Mouse (Mus musculus) C3H10T1/2 (cell line): Measurements from ENCODE around the gene Ttll5. TPM values are rescaled to one million over a fixed set of nuclear protein-coding genes. Genes with fewer than 3 reads are reported as not detected.

Experiments
- polyA plus RNA-seq, 2 experiments: library from polyadenylated mRNA; unstranded; fragments of >200 nt; fragmentation: generic; extraction: Trizol; gene quantifications; one replicate each; pipeline ENCODE4 v1.2.1; 2012; ENCODE audit warnings: missing spikeins in 2 of 2

The Ttll5 gene
- polyA plus RNA-seq, result 10 to 100 TPM in 1 of 2 experiments, 1 to 10 TPM in 1; 8.3 to 10.4 TPM

GRCm38 (mm10) chr12:85824438-85825264 lies at the start of gene Ttll5, which contains the start of gene Erg28:
Ttll5 (plus strand) TSS chr12:85824659.
Erg28 (minus strand) TSS chr12:85824550.

GRCm38 (mm10) chr12:86078553-86079201 lies 254.2 kb downstream of the Ttll5 start, which contains the start of gene Tgfb3:
Tgfb3 (minus strand) TSS chr12:86079041.

GRCm38 (mm10) chr12:86082481-86083012 lies 258.1 kb downstream of the Ttll5 start, which contains the start of gene Ift43:
Ift43 (plus strand) TSS chr12:86082541.

Other genes with a start within 250 kb of the Ttll5 start
- 10 to 100 TPM in 1 of 2 experiments, 1 to 10 TPM in 1; 8.5 to 40.7 TPM for gene Jdp2, start 225.6 kb upstream of the Ttll5 start, polyA plus RNA-seq
- gene Batf, start 138.0 kb upstream of the Ttll5 start, polyA plus RNA-seq, result under 1 TPM in 1 of 2 experiments, not detected in 1; 0.05 TPM
- under 1 TPM in 1 of 2 experiments, not detected in 1; 0.08 TPM for gene Flvcr2, start 78.1 kb upstream of the Ttll5 start, polyA plus RNA-seq
- gene Erg28, start 109 bp upstream of the Ttll5 start, polyA plus RNA-seq, result 10 to 100 TPM; 37.7 to 51.1 TPM